Mouse (Mus musculus) kidney, postnatal 4 days (tissue): ENCODE measurements around the gene Bok.
A peak's percentile ranks its signal among the peaks of the same experiment; 100 is the strongest.

Experiments used
- DNase-seq, 2 experiments: peaks; one replicate each; pipeline ENCODE4 v3.0.0; 2021; ENCODE audit warnings: mixed read lengths in 2 of 2

Gene Bok

GRCm38 (mm10) chr1:93691106-93691505 is 5.6 kb downstream of the Bok start:
- no peak for DNase-seq

- DNase-seq = no peak
Observed at GRCm38 (mm10) chr1:93691786-93692357, 6.4 kb downstream of the Bok start.

- DNase-seq = no peak
Observed at GRCm38 (mm10) chr1:93692773-93693172, 7.3 kb downstream of the Bok start.

- no peak for DNase-seq
Observed at GRCm38 (mm10) chr1:93693502-93693901, 8.0 kb downstream of the Bok start.

GRCm38 (mm10) chr1:93693943-93694342 is 8.5 kb downstream of the Bok start:
- peak in 1 of 2 experiments; percentile 38 for DNase-seq

- peak; percentile 78 to 87 for DNase-seq
Observed at GRCm38 (mm10) chr1:93694966-93695365, 9.5 kb downstream of the Bok start.

- DNase-seq = peak; percentile 46 to 66
Observed at GRCm38 (mm10) chr1:93697317-93697716, 11.9 kb downstream of the Bok start.

GRCm38 (mm10) chr1:93699159-93699558 is 13.7 kb downstream of the Bok start:
- no peak for DNase-seq

GRCm38 (mm10) chr1:93702106-93702505 is 16.6 kb downstream of the Bok start:
- no peak for DNase-seq

- DNase-seq = no peak
Observed at GRCm38 (mm10) chr1:93703472-93704048, 18.1 kb downstream of the Bok start.

GRCm38 (mm10) chr1:93704341-93704740 is 18.9 kb downstream of the Bok start:
- no peak for DNase-seq

- DNase-seq = no peak
Observed at GRCm38 (mm10) chr1:93705389-93705788, 19.9 kb downstream of the Bok start.

- DNase-seq = no peak
Observed at GRCm38 (mm10) chr1:93716166-93716565, 30.7 kb downstream of the Bok start.

- no peak for DNase-seq
Observed at GRCm38 (mm10) chr1:93721557-93721956, 36.1 kb downstream of the Bok start.

- no peak for DNase-seq
Observed at GRCm38 (mm10) chr1:93724623-93725022, 39.2 kb downstream of the Bok start.

- no peak for DNase-seq
Observed at GRCm38 (mm10) chr1:93725665-93726064, 40.2 kb downstream of the Bok start.

GRCm38 (mm10) chr1:93726116-93726515 is 40.7 kb downstream of the Bok start:
- DNase-seq = no peak

GRCm38 (mm10) chr1:93726974-93727373 is 41.5 kb downstream of the Bok start:
- peak; percentile 77 to 78 for DNase-seq

GRCm38 (mm10) chr1:93731103-93731502 is 45.6 kb downstream of the Bok start:
- DNase-seq = no peak

- DNase-seq = no peak
Observed at GRCm38 (mm10) chr1:93731880-93732281, 46.4 kb downstream of the Bok start.

- DNase-seq = no peak
Observed at GRCm38 (mm10) chr1:93735859-93736258, 50.4 kb downstream of the Bok start.

- DNase-seq = no peak
Observed at GRCm38 (mm10) chr1:93737711-93738110, 52.3 kb downstream of the Bok start.

GRCm38 (mm10) chr1:93740671-93741070 is 55.2 kb downstream of the Bok start:
- no peak for DNase-seq

GRCm38 (mm10) chr1:93741987-93742386 is 56.5 kb downstream of the Bok start:
- no peak for DNase-seq

GRCm38 (mm10) chr1:93742910-93743309 is 57.5 kb downstream of the Bok start:
- no peak for DNase-seq
